Mouse (Mus musculus): ENCODE results near the gene Mpzl1.

DNA sequence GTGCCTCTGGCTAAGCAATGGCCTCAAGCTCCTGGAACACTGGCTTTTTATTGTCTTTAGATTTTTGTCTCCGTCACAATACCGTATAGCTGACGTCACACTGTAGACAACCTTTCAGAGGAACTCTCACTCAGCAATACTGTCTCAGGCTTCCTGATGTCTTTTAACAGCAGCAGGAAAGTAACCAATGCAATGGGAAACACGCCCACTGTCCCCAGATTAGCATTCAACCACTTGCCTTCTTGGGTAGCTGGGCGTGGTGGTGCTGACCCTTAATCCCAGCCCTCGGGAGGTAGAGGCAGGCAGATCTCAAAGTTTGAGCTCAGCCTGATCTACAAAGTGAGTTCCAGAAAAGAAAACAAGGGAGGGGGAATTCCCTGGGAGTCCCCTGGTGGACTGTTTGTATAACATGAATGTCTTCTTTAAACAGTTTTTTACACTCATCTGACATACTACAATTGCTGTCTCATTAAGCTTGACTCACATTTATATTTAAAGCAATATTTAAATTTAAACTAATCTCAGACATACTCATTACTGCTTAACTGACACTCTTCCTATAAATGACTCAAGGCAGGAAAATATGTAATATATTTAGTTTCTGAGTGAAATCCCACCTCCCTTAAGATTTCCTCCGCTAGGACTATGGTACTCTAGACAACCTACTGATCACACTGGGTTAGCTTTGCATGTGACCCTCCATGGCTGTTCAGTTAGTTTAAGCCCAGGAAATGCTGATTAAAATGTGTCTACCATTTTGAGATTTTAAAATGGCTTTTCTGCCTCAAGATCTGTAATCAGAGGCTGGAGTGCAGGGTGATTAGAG lies 24.6 kb downstream of the Mpzl1 start:
- TF ChIP-seq GATA1 (IDR thresholded peaks at IDR 0.05; ENCODE audit: borderline replicate concordance, low read length) = no peak
- no peak for TF ChIP-seq FLI1 (IDR thresholded peaks at IDR 0.05; ENCODE audit: low read length)

Measured in megakaryocyte, embryonic 14.5 days (primary cell).